Mouse (Mus musculus) spleen, adult 18-20 months (tissue): ENCODE data around the gene Acpp.
A peak's percentile ranks its signal among the peaks of the same experiment; 100 is the strongest.

Experiments used
- DNase-seq, 2 experiments: peaks; one replicate each; pipeline ENCODE4 v3.0.0; 2022; ENCODE audit warnings: mixed read lengths in 2 of 2

Acpp gene

GRCm38 (mm10) chr9:104304800-104305199, 32.7 kb downstream of the Acpp start:
- DNase-seq, result no peak

GRCm38 (mm10) chr9:104304376-104304775, 33.2 kb downstream of the Acpp start:
- DNase-seq, result no peak

GRCm38 (mm10) chr9:104300569-104300968, 37.0 kb downstream of the Acpp start:
- no peak for DNase-seq

GRCm38 (mm10) chr9:104297041-104297440, 40.5 kb downstream of the Acpp start:
- no peak for DNase-seq

- DNase-seq, result no peak
Observed at GRCm38 (mm10) chr9:104284934-104285333, 52.6 kb downstream of the Acpp start.

- no peak for DNase-seq
Observed at GRCm38 (mm10) chr9:104282536-104282935, 55.0 kb downstream of the Acpp start.

GRCm38 (mm10) chr9:104281737-104282136, 55.8 kb downstream of the Acpp start:
- no peak for DNase-seq

- no peak for DNase-seq
Observed at GRCm38 (mm10) chr9:104280725-104281495, 56.6 kb downstream of the Acpp start.

GRCm38 (mm10) chr9:104277528-104278162, 59.9 kb downstream of the Acpp start:
- DNase-seq, result peak in 1 of 2 experiments; percentile 13

- no peak for DNase-seq
Observed at GRCm38 (mm10) chr9:104275084-104275785, 62.3 kb downstream of the Acpp start.

GRCm38 (mm10) chr9:104272057-104272456, 65.5 kb downstream of the Acpp start:
- DNase-seq, result no peak

- DNase-seq, result no peak
Observed at GRCm38 (mm10) chr9:104271642-104272041, 65.9 kb downstream of the Acpp start.

- DNase-seq, result no peak
Observed at GRCm38 (mm10) chr9:104269944-104270343, 67.6 kb downstream of the Acpp start.

GRCm38 (mm10) chr9:104269349-104269871, 68.1 kb downstream of the Acpp start:
- no peak for DNase-seq

- DNase-seq, result no peak
Observed at GRCm38 (mm10) chr9:104264567-104264966, 73.0 kb downstream of the Acpp start.

- DNase-seq, result peak; percentile 99
Observed at GRCm38 (mm10) chr9:104262823-104263352, 74.7 kb downstream of the Acpp start, which contains the start of gene Dnajc13. Gene Dnajc13 (minus strand): TSS chr9:104262930.

- no peak for DNase-seq
Observed at GRCm38 (mm10) chr9:104262016-104262762, 75.4 kb downstream of the Acpp start.

- no peak for DNase-seq
Observed at GRCm38 (mm10) chr9:104260306-104260705, 77.2 kb downstream of the Acpp start.

- no peak for DNase-seq
Observed at GRCm38 (mm10) chr9:104256085-104256484, 81.5 kb downstream of the Acpp start.

GRCm38 (mm10) chr9:104254408-104255180, 83.0 kb downstream of the Acpp start:
- no peak for DNase-seq

GRCm38 (mm10) chr9:104252637-104253036, 84.9 kb downstream of the Acpp start:
- no peak for DNase-seq

GRCm38 (mm10) chr9:104251687-104252086, 85.9 kb downstream of the Acpp start:
- DNase-seq, result no peak
